Mouse (Mus musculus) liver, embryonic 16.5 days (tissue): ENCODE measurements around the gene Prmt9. TPM values are rescaled to one million over a fixed set of nuclear protein-coding genes. Genes with fewer than 3 reads are reported as not detected.

Experiments used
- ATAC-seq: fragments of 200-750 bp; cut with Nextera tagmentation; 2 replicates; pipeline ENCODE4 v1.8.0; 2017; ENCODE audit warnings: low read depth, mild to moderate bottlenecking, moderate number of reproducible peaks, moderate library complexity
- H3K27ac ChIP-seq: fragments of 300-500 bp; sonication (generic); 2 replicates; pipeline ENCODE4 v1.5.1; 2014; ENCODE audit warnings: mild to moderate bottlenecking, low read length
- H3K27me3 ChIP-seq: fragments of 300-500 bp; sonication (generic); 2 replicates; pipeline ENCODE4 v1.6.1; 2014; ENCODE audit warnings: low read depth, low read length, mixed read lengths; ENCODE audit not compliant: control insufficient read depth, insufficient read depth
- H3K36me3 ChIP-seq: fragments of 300-500 bp; sonication (generic); 2 replicates; pipeline ENCODE4 v1.6.1; 2014; ENCODE audit warnings: mild to moderate bottlenecking; ENCODE audit not compliant: control insufficient read depth, insufficient read depth
- H3K4me1 ChIP-seq: fragments of 300-500 bp; sonication (generic); 2 replicates; pipeline ENCODE4 v1.6.1; 2014; ENCODE audit warnings: low read depth, low read length, mixed read lengths; ENCODE audit not compliant: control insufficient read depth
- H3K4me2 ChIP-seq: fragments of 300-500 bp; sonication (generic); 2 replicates; pipeline ENCODE4 v1.6.1; 2014; ENCODE audit warnings: low read depth, low read length, mixed read lengths
- H3K4me3 ChIP-seq: fragments of 300-500 bp; sonication (generic); 2 replicates; pipeline ENCODE4 v1.5.1; 2014; ENCODE audit warnings: low read depth, mild to moderate bottlenecking, low read length
- H3K9ac ChIP-seq: fragments of 300-500 bp; sonication (generic); 2 replicates; pipeline ENCODE4 v1.6.1; 2014; ENCODE audit warnings: low read depth, low read length
- H3K9me3 ChIP-seq: fragments of 300-500 bp; sonication (generic); replicated peaks from 2 replicates; pipeline ENCODE4 v1.6.1; 2016; ENCODE audit warnings: low read length; ENCODE audit not compliant: control insufficient read depth
- WGBS: fragments of 180-500 bp; shearing (Covaris S2); extraction: QIAGEN DNeasy Blood & Tissue Kit; methylation state at CpG from one replicate; pipeline ENCODE4 v1.1.7; 2014; ENCODE audit not compliant: insufficient replicate concordance; 5-methylcytosine and 5-hydroxymethylcytosine counted together
- polyA plus RNA-seq: library from polyadenylated mRNA; unstranded; fragments of >200 nt; fragmentation: Nextera tagmentation; extraction: Ambion mirVana; gene quantifications from 2 replicates; pipeline ENCODE4 v1.2.1, GENCODE M21; 2015

Prmt9 gene
- polyA plus RNA-seq, 1 experiment from 2014 or later = 7.3 TPM

DNA sequence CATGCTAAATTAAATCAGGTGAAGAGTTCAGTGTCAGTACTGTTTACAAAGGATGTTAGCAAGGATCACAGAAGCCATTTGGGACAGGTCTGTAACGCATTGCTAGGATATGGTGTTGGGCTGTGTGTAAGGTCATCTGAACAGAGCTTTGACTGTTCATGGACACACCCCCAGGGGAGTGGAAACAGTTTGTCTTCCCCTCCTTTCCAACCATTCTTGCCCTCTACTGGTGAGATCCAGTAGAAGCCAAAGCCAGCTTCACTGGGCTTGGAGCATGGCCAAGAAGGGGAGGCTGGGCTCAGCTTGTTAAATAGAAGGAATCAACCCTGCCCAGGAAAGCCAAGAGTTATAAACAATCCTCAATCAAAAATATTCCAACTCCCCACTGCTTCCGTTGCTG lies 68.7 kb downstream of the Prmt9 start:
- no peak overlapping the region for H3K4me3 ChIP-seq
- no peaks in the 10 kb centered on the region for H3K27me3 ChIP-seq
- 55% methylated on average over 2 of the region's 2 CpGs for WGBS
- H3K27ac ChIP-seq = no peak overlapping the region
- no peak overlapping the region for H3K4me2 ChIP-seq
- H3K4me1 ChIP-seq = no peaks in the 10 kb centered on the region
- H3K9me3 ChIP-seq = no peaks in the 10 kb centered on the region
- H3K9ac ChIP-seq = no peak overlapping the region
- H3K36me3 ChIP-seq = no peaks in the 10 kb centered on the region
- ATAC-seq = no peak

DNA sequence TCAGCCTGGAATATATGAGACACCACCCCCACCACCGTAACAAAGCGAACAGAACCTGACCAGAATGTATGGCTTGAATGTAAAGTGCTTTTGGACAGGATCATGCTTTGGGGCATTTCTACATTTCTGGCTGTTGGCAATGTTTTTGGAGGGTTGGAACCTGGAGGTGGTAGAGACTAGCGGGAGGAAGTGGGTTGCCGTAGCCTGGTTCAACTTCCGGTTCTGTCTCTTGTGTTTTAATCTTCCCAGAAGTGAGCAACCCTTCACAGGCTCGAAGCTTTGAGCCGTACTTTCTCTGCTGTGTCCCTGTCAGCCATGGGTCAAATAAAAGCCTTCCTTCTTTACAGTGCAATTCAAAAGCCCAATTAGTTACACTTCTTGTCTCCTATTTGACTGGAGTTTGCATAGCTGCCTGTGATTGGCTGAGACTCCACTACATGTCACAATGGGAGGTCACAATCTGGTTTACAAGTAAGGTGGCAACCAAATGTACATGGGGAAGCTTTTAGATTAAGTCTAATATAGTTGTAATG lies 74.5 kb downstream of the Prmt9 start:
- no peaks in the 10 kb centered on the region for H3K36me3 ChIP-seq
- H3K27ac ChIP-seq = no peak overlapping the region
- WGBS = 56% methylated on average over 7 of the region's 7 CpGs
- H3K27me3 ChIP-seq = no peaks in the 10 kb centered on the region
- no peak for ATAC-seq
- H3K4me3 ChIP-seq = no peak overlapping the region
- no peaks in the 10 kb centered on the region for H3K9me3 ChIP-seq
- no peaks in the 10 kb centered on the region for H3K4me1 ChIP-seq
- H3K4me2 ChIP-seq = no peak overlapping the region
- H3K9ac ChIP-seq = no peak overlapping the region

DNA sequence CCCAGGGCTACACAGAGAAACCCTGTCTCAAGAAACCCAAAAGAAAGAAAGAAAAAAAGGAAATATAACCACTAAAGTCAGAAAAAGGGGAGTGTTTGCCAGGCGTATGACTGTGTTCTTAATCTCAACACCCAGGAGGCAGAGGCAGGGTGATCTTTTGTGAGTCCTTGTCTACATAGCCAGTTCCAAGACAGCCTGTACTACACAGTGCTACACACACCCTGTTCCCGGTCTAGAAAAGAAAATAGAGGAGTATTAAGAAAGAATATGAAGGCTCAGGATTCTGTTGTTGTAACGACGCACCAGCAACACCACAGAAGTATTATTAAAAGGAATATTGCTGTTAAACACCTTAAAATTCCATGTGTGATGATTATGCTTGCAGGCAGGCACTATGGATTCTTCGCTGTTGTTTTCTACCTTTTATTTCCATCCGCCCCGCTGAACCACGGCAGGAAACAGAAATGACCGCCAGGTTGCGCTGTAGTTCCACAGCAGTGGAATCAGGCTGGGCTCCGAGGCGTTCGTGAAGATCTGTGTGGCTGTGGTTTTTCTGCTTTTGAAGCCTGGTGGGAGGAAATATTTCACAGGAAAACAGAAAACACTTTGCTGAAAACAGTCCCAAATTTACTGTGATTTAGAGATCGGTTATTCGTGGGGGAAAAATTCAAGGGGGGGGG lies 80.8 kb downstream of the Prmt9 start:
- Histone ChIP-seq H3K27me3 (no peaks in the 10 kb centered on the region), H3K4me3 (no peak overlapping the region), H3K4me2 (no peak overlapping the region), H3K9me3 (no peaks in the 10 kb centered on the region), H3K27ac (no peak overlapping the region), H3K4me1 (no peaks in the 10 kb centered on the region), H3K9ac (no peak overlapping the region), H3K36me3 (no peaks in the 10 kb centered on the region)
- 15% methylated on average over 15 of the region's 15 CpGs for WGBS
- ATAC-seq = no peak

DNA sequence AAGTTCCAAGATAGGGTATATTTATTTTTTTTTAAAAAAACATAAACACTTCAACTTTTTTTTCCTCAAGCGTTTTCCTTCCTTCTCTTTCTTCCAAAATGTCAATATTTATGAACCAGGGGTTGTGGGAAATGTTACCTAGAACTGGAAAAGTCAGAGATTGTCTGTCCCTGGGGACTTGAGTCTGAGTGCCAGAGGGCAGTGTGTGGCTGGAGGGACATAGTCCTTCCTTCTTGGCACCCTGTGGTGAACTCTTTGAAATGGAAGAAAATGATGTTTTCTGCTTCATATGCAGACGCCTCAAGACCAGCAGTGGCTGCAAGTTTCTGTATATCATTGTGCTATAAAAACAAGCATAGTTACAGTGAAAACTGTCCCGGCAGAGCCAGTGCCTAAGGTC lies 81.5 kb downstream of the Prmt9 start:
- Histone ChIP-seq H3K4me3 (no peak overlapping the region), H3K9ac (no peak overlapping the region), H3K9me3 (no peaks in the 10 kb centered on the region), H3K36me3 (no peaks in the 10 kb centered on the region), H3K27me3 (no peaks in the 10 kb centered on the region), H3K4me1 (no peaks in the 10 kb centered on the region), H3K27ac (no peak overlapping the region), H3K4me2 (no peak overlapping the region)
- WGBS = 48% methylated on average over 3 of the region's 3 CpGs
- no peak for ATAC-seq

Other genes with a start within 250 kb of the Prmt9 start
- gene Arhgap10, start 31.4 kb upstream of the Prmt9 start, polyA plus RNA-seq = 5.7 and 7.0 TPM in 2 replicates
- gene Tmem184c, start 61.3 kb downstream of the Prmt9 start, polyA plus RNA-seq = 3.5 and 3.6 TPM in 2 replicates
- gene Ednra, start 175.1 kb downstream of the Prmt9 start, polyA plus RNA-seq = 3.4 TPM in 2 replicates